Mouse (Mus musculus): ENCODE results near the gene Glyr1.
A peak's percentile ranks its signal among the peaks of the same experiment; 100 is the strongest.

Gene Glyr1

DNA sequence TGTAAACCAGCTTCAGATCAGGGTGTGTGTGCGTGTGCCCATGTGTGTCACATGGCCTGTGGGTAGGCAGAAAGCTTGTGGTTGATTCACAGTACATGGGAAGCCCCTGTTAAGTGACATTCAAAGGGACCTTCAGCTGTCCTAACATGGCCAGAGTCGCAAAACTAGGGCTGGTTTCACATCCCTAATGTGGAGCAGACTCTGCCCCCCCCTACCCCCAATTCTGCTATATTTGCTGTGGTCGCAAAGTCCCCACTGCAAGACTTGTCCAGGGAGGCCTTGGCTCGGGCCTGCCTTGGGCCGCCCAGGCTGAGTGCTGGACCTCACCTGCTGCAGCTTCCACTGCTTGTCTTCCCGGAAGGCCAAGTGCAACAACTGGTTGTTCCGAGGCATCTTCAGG is 38.4 kb downstream of the Glyr1 start:
- DNase-seq, result no peak

- no peak for DNase-seq
These were observed 39.2 kb downstream of the Glyr1 start for GRCm38 (mm10) chr16:5010371-5010935.

DNA sequence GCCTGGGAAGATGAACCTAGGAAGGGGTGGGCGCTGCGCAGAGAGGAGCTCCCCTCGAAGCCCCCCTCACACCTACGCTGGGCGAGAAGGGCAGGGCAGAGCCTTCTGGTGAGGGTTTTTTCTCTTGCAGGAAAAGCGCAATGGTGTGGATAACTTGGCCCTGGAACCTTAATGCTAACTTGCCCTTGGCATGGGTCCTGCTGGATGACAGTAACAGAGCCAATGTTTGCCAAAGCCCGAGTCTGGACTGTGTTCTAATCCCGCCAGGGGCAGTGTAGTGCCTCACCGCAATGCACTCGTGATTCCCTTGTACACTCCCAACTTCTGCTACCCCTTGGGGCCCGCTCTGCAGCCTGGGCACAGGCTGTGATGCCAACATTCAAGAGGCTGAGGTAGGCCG is 41.6 kb downstream of the Glyr1 start:
- peak; percentile 61 to 65 for DNase-seq

DNA sequence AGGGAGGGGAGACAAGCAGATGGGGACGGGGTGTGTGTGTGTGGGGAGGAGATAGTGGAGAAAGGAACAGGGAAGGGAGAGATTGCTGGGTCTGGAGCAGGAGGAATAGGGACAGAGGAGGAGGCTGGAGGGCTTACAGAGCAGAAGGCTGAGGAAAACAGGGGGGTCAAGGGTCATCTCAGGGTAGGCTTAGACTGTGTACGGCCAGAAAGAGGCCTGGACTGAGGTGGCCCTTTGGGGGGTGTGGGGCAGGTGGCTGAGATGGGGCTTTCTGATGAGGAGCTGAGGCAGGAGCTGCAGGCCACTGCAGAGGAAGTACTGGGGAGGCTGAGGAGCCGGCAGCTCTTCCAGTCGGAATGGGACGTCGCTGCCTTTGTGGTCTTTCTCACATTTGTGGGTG is 42.2 kb downstream of the Glyr1 start:
- DNase-seq, result no peak

DNA sequence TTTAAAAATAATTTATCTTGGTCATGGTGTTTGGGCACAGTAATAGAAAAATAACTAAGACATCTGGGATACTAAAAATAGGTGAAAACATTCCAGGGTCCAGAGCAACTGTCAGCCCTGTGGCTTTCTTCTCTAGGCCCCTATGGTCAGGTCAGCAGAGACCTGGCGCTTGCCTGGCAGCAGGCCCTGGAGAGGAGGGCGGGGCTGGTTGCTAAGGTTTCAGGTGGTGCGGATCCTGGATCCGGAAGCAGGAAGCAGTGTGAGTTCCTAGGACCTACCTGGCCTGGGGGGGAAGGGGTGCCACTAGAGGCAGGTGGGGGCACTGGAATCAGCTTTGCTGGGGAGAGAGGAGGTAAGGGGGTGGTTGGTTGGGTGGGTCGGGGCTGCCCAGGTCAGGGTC is 42.6 kb downstream of the Glyr1 start, which contains the start of gene Smim22:
Gene Smim22, plus strand, starts transcription at position 222 of the 400 bp plus-strand sequence.
- peak; percentile 52 to 54 for DNase-seq

DNA sequence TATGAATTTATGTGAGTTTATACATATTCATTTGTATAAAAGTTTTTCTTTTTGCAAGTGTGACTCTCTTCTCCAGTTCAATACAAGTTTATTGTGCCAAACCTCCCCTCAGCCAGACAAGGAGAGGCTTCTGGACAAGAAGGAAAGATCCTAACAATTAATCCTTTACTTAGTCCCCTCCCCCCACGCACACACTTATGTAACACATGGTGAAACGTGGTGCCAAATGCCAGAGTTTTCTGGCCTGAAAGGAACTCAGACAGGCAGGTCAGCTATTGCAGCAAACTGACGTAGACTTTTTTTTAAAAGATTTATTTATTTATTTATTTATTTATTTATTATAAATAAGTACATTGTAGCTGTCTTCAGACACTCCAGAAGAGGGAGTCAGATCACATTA is 49.1 kb downstream of the Glyr1 start:
- DNase-seq, result no peak

- no peak for DNase-seq
These were observed 50.7 kb downstream of the Glyr1 start for GRCm38 (mm10) chr16:4998984-4999383.

DNA sequence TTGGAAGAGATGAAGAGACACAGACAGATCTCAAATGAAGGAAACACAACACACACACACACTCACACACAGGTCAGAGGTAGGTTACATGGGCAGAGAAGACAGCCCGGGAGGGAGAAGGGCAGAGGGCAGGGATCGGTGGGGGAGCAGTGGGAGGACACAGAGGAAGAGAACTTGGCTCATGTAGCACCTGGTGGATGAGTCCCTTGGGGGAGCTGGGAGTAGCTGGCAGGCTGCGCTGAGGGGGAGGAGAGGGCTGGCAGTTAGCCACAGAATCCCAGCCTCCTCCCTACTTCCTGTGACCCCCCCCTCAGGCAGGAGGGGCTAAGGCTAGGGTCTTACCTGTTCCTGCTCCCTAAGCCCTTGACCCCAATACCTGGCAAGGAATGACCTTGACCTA is 52.1 kb downstream of the Glyr1 start, which contains the start of gene Sept12:
Gene Sept12, minus strand, starts transcription at position 300 of the 400 bp plus-strand sequence.
- DNase-seq, result no peak

GRCm38 (mm10) chr16:4993276-4993675 is 56.4 kb downstream of the Glyr1 start:
- DNase-seq, result no peak

DNA sequence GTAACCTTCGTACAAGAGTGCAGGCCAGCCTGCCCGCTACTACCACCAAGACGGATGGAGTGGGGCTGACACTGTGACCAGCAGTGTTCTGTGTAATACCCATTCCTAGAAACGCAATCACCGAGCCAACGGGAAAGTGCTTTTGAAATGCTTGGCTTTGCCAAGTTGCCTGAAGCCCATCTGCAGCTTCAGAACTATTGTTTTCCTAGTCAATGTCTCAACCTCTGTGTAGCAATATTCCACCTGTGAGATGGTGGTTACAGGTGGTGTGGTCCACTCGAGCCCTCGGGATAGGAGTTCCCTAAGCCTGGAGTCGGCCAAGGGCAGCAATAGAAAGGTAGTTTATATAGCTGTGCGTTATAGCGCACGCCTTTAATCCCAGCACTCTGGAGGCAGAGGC is 64.9 kb downstream of the Glyr1 start:
- DNase-seq, result no peak

- peak; percentile 41 to 50 for DNase-seq
These were observed 69.8 kb downstream of the Glyr1 start for GRCm38 (mm10) chr16:4979755-4980380.

GRCm38 (mm10) chr16:4978275-4979051 is 71.2 kb downstream of the Glyr1 start:
- no peak for DNase-seq

DNA sequence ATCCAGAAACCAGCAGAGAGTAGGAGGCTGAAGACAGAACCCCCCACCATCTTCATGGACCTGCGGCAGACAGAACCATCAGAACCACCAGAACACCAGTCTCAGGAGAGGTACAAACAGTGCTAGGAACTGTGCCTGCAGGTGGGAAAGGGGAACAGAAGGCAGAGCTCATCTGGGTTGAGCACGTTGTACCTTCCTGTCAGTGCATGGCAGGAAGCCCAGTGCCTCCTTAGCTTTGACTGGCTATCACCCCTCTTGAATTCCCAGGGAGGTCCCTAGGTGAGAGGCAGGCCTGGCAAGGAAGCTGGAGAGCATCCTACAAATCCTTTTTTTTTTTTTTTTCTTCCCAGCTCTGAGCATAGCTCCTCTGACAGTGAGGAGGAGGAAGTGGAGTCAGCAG is 73.5 kb downstream of the Glyr1 start:
- DNase-seq, result peak in 1 of 2 experiments; percentile 40

DNA sequence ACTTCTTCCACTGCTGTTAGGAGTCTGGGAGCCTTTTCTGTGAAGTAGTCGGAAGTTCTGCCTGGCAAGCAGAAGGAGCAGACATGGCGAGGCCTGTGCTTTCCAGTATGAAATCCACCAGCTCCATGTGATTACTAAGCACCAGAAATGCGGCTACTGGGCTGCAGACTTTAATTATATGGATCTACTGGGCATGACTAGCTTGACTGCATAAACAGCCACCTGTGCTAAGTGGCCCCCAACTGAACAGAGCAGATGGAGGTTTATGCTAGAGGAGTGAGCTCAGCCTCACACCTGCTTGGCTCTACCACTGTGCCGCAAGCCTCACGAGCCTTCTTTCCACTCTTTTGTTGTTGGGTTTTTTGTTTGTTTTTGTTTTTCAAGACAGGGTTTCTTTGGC is 75.1 kb downstream of the Glyr1 start:
- DNase-seq, result peak in 1 of 2 experiments; percentile 30

DNA sequence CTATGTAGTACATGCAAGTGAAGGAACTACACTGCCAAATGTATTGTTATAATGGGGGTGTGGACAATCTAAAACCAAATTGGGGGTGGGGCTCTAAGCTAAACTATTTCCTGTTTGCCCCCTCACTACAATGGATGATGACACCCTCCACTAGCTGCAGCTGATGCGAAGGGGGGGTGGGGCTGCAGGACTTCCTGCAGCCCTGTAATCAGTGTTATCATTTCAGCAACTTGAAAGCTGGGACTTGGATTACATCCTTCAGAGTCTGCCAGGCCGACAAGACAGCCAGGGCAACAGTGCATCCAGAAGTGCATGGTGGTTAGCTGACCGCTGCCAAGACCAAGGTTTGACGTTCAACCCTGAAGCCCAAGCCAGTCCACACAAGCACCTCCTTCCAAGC is 78.0 kb downstream of the Glyr1 start:
- no peak for DNase-seq

- no peak for DNase-seq
These were observed 80.4 kb downstream of the Glyr1 start for GRCm38 (mm10) chr16:4969055-4969843.

GRCm38 (mm10) chr16:4968426-4968825 is 81.2 kb downstream of the Glyr1 start:
- no peak for DNase-seq

GRCm38 (mm10) chr16:4965392-4966129 is 84.1 kb downstream of the Glyr1 start:
- DNase-seq, result peak in 1 of 2 experiments; percentile 54

GRCm38 (mm10) chr16:4964731-4965391 is 84.8 kb downstream of the Glyr1 start:
- no peak for DNase-seq

Data from cerebellum, postnatal 10 days (tissue).